Mouse (Mus musculus): Measurements from ENCODE around the gene Vmp1. TPM values are rescaled to one million over a fixed set of nuclear protein-coding genes. Genes with fewer than 3 reads are reported as not detected.

Gene Vmp1
- 79.6 and 95.0 TPM in 2 replicates for polyA plus RNA-seq (2015; fragmentation: Nextera tagmentation; extraction: Ambion mirVana)

GRCm38 (mm10) chr11:86683395-86684125 is at the start of gene Vmp1, which contains the start of gene Ptrh2:
Vmp1 (minus strand) TSS chr11:86683836.
Ptrh2 (plus strand) TSS chr11:86683985.
- ATAC-seq (replicated peaks; ENCODE audit: extremely low read depth, insufficient read depth, low FRiP score): peak; percentile 90
- no peaks in the 10 kb centered on the region for H3K9me3 ChIP-seq (replicated peaks; ENCODE audit: control insufficient read depth, low read length)

DNA sequence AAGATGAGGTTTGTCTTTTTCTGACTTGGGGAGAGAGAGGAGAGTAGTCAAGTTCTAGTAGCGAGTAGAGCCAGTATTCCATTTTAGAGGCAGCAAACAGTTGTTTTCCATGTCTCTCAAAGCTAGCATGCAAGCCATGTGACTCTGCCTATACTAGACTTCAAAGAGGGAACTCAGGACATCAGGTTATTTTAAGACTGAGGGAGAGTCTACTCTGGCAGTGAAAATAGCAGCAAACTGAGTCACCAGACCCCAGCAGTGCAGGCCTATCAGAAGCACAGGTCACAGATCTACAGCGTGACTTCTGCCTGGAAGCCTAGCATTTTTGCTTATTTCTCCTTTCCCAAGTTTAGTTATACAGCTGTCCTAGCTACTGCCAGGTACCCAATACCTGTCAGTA is 47.8 kb upstream of the Vmp1 start:
- Histone ChIP-seq H3K4me1 (ENCODE audit: control insufficient read depth, insufficient read depth, low read length) (peaks cover 23% of the 10 kb centered on the region), H3K9me3 (replicated peaks; ENCODE audit: control insufficient read depth, low read length) (no peaks in the 10 kb centered on the region), H3K9ac (ENCODE audit: low read length) (0 out of 2 replicates have a peak overlapping the region, but pooled peaks have one; percentile 38), H3K4me2 (ENCODE audit: low read depth, low read length) (peak overlapping the region; percentile 42), H3K27me3 (ENCODE audit: control insufficient read depth, insufficient read depth, low read length) (no peaks in the 10 kb centered on the region), H3K36me3 (ENCODE audit: control insufficient read depth, insufficient read depth) (peaks cover 27% of the 10 kb centered on the region), H3K27ac (ENCODE audit: low read length) (peak overlapping the region; percentile 95), H3K4me3 (ENCODE audit: low read length) (no peak overlapping the region)
- WGBS: 38% methylated on average over 2 of the region's 2 CpGs
- ATAC-seq (replicated peaks; ENCODE audit: extremely low read depth, insufficient read depth, low FRiP score): peak; percentile 96

More at GRCm38 (mm10) chr11:86683395-86684125, at the start of gene Vmp1, which contains the start of gene Ptrh2:
- Histone ChIP-seq H3K4me2 (ENCODE audit: low read depth, low read length) (peak within 1 kb of the TSS; percentile 88), H3K36me3 (ENCODE audit: control insufficient read depth, insufficient read depth) (peaks cover 2% of the 10 kb centered on the region; the same call in 1 of the 2 replicates), H3K27ac (ENCODE audit: low read length) (peak within 1 kb of the TSS; percentile 89), H3K9ac (ENCODE audit: low read length) (peak within 1 kb of the TSS; percentile 86), H3K4me1 (ENCODE audit: control insufficient read depth, insufficient read depth, low read length) (peaks cover 27% of the 10 kb centered on the region), H3K4me3 (ENCODE audit: low read length) (peak within 1 kb of the TSS; percentile 84), H3K27me3 (ENCODE audit: control insufficient read depth, insufficient read depth, low read length) (no peaks in the 10 kb centered on the region)
- WGBS: under 1% methylated on average over 56 of the region's 56 CpGs

DNA sequence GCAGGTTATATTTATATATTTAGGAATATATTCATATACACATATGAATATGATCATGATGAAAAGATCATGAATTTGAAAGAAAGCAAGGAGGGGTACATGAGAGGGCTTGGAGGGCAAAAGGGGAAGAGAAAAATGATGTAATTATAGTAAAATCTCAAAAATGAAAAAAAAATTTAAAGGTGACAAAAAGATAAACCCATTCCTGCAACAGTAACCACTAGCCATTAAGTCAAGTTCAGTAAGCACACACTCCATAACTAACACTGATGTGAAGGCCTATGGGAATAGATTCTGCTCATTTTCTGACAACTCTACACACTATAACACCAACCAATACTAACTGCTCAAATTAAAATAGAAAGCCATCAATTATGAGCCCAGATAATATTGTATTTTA is 42.0 kb upstream of the Vmp1 start:
- no peak overlapping the region for H3K9ac ChIP-seq (ENCODE audit: low read length)
- no peak overlapping the region for H3K27ac ChIP-seq (ENCODE audit: low read length)
- no peaks in the 10 kb centered on the region for H3K9me3 ChIP-seq (replicated peaks; ENCODE audit: control insufficient read depth, low read length)
- H3K36me3 ChIP-seq (ENCODE audit: control insufficient read depth, insufficient read depth): peaks cover 52% of the 10 kb centered on the region
- H3K27me3 ChIP-seq (ENCODE audit: control insufficient read depth, insufficient read depth, low read length): no peaks in the 10 kb centered on the region
- H3K4me3 ChIP-seq (ENCODE audit: low read length): no peak overlapping the region
- no peak for ATAC-seq (replicated peaks; ENCODE audit: extremely low read depth, insufficient read depth, low FRiP score)
- no peak overlapping the region for H3K4me2 ChIP-seq (ENCODE audit: low read depth, low read length)
- peaks cover 1% of the 10 kb centered on the region; the same call in 1 of the 2 replicates for H3K4me1 ChIP-seq (ENCODE audit: control insufficient read depth, insufficient read depth, low read length)

DNA sequence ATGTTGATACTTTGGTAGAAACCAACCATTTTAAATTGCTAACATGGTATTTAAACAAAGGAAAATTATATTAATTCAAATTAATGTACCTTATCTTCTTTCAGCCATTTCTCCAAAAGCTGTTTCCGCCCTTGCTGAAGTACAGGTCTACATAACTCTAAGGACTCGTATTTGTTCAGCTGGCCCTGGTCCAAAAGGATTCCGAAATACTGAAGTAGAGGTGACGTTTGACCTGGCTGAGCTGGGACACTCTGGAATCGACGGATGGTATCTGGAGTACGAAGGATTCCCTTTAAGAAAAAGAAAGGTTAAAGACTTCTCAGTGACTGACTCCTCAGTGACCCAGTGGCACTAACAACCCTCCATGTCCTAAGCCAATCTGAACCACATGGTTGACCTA is 41.3 kb upstream of the Vmp1 start:
- H3K36me3 ChIP-seq (ENCODE audit: control insufficient read depth, insufficient read depth): peaks cover 55% of the 10 kb centered on the region
- no peaks in the 10 kb centered on the region; the same call in 1 of the 2 replicates for H3K4me1 ChIP-seq (ENCODE audit: control insufficient read depth, insufficient read depth, low read length)
- H3K27me3 ChIP-seq (ENCODE audit: control insufficient read depth, insufficient read depth, low read length): no peaks in the 10 kb centered on the region
- no peaks in the 10 kb centered on the region for H3K9me3 ChIP-seq (replicated peaks; ENCODE audit: control insufficient read depth, low read length)
- H3K27ac ChIP-seq (ENCODE audit: low read length): no peak overlapping the region
- 70% methylated on average over 7 of the region's 7 CpGs for WGBS
- no peak overlapping the region for H3K4me2 ChIP-seq (ENCODE audit: low read depth, low read length)
- H3K4me3 ChIP-seq (ENCODE audit: low read length): no peak overlapping the region
- no peak overlapping the region for H3K9ac ChIP-seq (ENCODE audit: low read length)
- no peak for ATAC-seq (replicated peaks; ENCODE audit: extremely low read depth, insufficient read depth, low FRiP score)

DNA sequence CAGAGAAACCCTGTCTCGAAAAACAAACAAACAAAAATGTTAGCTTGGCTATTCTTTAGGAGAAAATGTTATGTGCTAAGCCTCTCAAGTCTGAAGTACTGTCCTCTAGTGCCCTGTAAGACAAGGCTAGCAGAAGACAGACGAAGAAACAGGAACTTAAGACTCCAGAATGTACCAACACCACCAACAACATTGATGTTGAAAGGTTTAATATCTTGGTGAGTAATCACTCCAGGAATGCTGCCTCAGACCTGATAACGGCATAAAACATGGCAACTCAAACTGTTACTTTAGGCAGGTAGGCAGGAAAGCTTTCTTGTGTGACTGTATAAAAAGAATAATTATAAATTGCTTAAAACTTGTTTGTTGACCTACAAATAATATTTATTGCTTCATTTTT is 40.4 kb upstream of the Vmp1 start:
- 87% methylated on average over 3 of the region's 3 CpGs for WGBS
- Histone ChIP-seq H3K9ac (ENCODE audit: low read length) (no peak overlapping the region), H3K9me3 (replicated peaks; ENCODE audit: control insufficient read depth, low read length) (no peaks in the 10 kb centered on the region), H3K4me3 (ENCODE audit: low read length) (no peak overlapping the region), H3K27me3 (ENCODE audit: control insufficient read depth, insufficient read depth, low read length) (no peaks in the 10 kb centered on the region), H3K4me2 (ENCODE audit: low read depth, low read length) (no peak overlapping the region), H3K4me1 (ENCODE audit: control insufficient read depth, insufficient read depth, low read length) (no peaks in the 10 kb centered on the region), H3K36me3 (ENCODE audit: control insufficient read depth, insufficient read depth) (peaks cover 60% of the 10 kb centered on the region), H3K27ac (ENCODE audit: low read length) (no peak overlapping the region)
- no peak for ATAC-seq (replicated peaks; ENCODE audit: extremely low read depth, insufficient read depth, low FRiP score)

GRCm38 (mm10) chr11:86719390-86719789 is 35.8 kb upstream of the Vmp1 start:
- Histone ChIP-seq H3K4me3 (ENCODE audit: low read length) (no peak overlapping the region), H3K4me1 (ENCODE audit: control insufficient read depth, insufficient read depth, low read length) (peaks cover 3% of the 10 kb centered on the region), H3K27ac (ENCODE audit: low read length) (no peak overlapping the region), H3K9ac (ENCODE audit: low read length) (no peak overlapping the region), H3K27me3 (ENCODE audit: control insufficient read depth, insufficient read depth, low read length) (no peaks in the 10 kb centered on the region), H3K36me3 (ENCODE audit: control insufficient read depth, insufficient read depth) (peaks cover 56% of the 10 kb centered on the region), H3K9me3 (replicated peaks; ENCODE audit: control insufficient read depth, low read length) (no peaks in the 10 kb centered on the region), H3K4me2 (ENCODE audit: low read depth, low read length) (no peak overlapping the region)
- no peak for ATAC-seq (replicated peaks; ENCODE audit: extremely low read depth, insufficient read depth, low FRiP score)
- 86% methylated on average over 8 of the region's 8 CpGs for WGBS

GRCm38 (mm10) chr11:86718369-86718768 is 34.7 kb upstream of the Vmp1 start:
- no peaks in the 10 kb centered on the region for H3K27me3 ChIP-seq (ENCODE audit: control insufficient read depth, insufficient read depth, low read length)
- H3K4me1 ChIP-seq (ENCODE audit: control insufficient read depth, insufficient read depth, low read length): peaks cover 3% of the 10 kb centered on the region
- H3K9ac ChIP-seq (ENCODE audit: low read length): no peak overlapping the region
- H3K27ac ChIP-seq (ENCODE audit: low read length): no peak overlapping the region
- H3K4me3 ChIP-seq (ENCODE audit: low read length): no peak overlapping the region
- 88% methylated on average over 3 of the region's 3 CpGs for WGBS
- H3K36me3 ChIP-seq (ENCODE audit: control insufficient read depth, insufficient read depth): peaks cover 49% of the 10 kb centered on the region
- no peaks in the 10 kb centered on the region for H3K9me3 ChIP-seq (replicated peaks; ENCODE audit: control insufficient read depth, low read length)
- no peak overlapping the region for H3K4me2 ChIP-seq (ENCODE audit: low read depth, low read length)
- no peak for ATAC-seq (replicated peaks; ENCODE audit: extremely low read depth, insufficient read depth, low FRiP score)

DNA sequence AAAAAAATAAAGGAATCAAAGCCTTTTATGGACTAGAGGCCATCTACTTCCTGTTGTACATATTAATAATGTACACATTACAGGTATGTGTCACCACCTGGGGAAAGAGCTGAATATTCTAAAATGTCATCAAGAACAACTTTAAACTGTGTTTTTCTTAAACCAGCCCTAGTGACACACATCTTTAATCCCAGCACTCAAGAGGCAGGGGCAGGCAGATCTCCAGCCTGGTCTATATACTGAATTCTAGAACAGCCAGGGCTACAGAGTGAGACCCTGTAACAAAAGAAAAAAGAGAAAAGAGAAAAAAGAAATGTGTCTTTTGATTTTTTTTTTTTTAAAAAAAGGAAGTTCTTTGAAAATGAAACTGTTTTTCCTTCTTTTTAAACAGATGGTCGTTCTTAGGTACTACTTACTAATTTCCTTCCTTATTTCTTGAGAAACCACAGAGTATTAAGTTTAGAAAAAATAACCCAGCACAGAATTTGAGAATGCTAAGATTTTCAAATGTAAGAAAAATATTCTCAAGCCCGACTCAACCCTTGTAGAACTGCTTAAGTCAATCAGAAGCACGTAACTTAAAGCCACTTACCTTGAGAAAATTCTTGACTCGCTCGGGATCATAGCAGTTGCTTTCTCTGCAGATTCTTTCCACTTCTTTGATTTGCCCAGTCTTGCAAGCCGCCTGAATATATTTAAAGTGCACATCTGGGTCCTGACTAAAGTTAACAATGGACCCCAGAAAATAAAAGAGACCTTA is 33.9 kb upstream of the Vmp1 start:
- WGBS: 81% methylated on average over 6 of the region's 6 CpGs

DNA sequence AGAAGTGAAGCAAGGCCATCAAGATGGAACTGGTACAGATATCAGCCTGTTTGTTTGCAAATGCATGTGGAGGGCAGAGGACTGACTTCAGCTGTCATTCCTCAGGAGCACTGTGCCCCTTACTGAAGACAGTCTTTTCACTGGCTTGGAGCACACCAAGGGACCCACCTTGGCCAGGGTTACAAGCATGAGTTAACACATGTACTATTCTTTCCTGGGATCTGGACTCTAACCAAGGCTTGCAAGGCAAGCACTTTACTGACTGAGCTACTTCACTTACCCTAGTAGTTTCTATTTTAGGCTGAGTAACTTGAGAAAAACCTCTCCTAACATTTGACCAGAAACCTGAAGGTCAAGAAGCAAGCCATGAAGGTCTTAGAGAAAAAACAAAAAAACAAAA is 31.0 kb upstream of the Vmp1 start:
- Histone ChIP-seq H3K27ac (ENCODE audit: low read length) (0 out of 2 replicates have a peak overlapping the region, but pooled peaks have one; percentile 6), H3K27me3 (ENCODE audit: control insufficient read depth, insufficient read depth, low read length) (no peaks in the 10 kb centered on the region), H3K4me3 (ENCODE audit: low read length) (no peak overlapping the region), H3K9me3 (replicated peaks; ENCODE audit: control insufficient read depth, low read length) (no peaks in the 10 kb centered on the region), H3K36me3 (ENCODE audit: control insufficient read depth, insufficient read depth) (peaks cover 48% of the 10 kb centered on the region), H3K9ac (ENCODE audit: low read length) (no peak overlapping the region), H3K4me2 (ENCODE audit: low read depth, low read length) (no peak overlapping the region), H3K4me1 (ENCODE audit: control insufficient read depth, insufficient read depth, low read length) (peaks cover 7% of the 10 kb centered on the region)
- no peak for ATAC-seq (replicated peaks; ENCODE audit: extremely low read depth, insufficient read depth, low FRiP score)

More for the DNA sequence above, 33.9 kb upstream of the Vmp1 start:
- H3K27ac ChIP-seq (ENCODE audit: low read length): no peak overlapping the region
- no peak overlapping the region for H3K9ac ChIP-seq (ENCODE audit: low read length)
- H3K36me3 ChIP-seq (ENCODE audit: control insufficient read depth, insufficient read depth): peaks cover 45% of the 10 kb centered on the region
- H3K4me1 ChIP-seq (ENCODE audit: control insufficient read depth, insufficient read depth, low read length): peaks cover 3% of the 10 kb centered on the region
- H3K4me2 ChIP-seq (ENCODE audit: low read depth, low read length): no peak overlapping the region
- no peaks in the 10 kb centered on the region for H3K9me3 ChIP-seq (replicated peaks; ENCODE audit: control insufficient read depth, low read length)
- H3K4me3 ChIP-seq (ENCODE audit: low read length): no peak overlapping the region
- no peaks in the 10 kb centered on the region for H3K27me3 ChIP-seq (ENCODE audit: control insufficient read depth, insufficient read depth, low read length)
- ATAC-seq (replicated peaks; ENCODE audit: extremely low read depth, insufficient read depth, low FRiP score): no peak

Measured in heart, embryonic 16.5 days (tissue).